In the genomic region with DNA sequence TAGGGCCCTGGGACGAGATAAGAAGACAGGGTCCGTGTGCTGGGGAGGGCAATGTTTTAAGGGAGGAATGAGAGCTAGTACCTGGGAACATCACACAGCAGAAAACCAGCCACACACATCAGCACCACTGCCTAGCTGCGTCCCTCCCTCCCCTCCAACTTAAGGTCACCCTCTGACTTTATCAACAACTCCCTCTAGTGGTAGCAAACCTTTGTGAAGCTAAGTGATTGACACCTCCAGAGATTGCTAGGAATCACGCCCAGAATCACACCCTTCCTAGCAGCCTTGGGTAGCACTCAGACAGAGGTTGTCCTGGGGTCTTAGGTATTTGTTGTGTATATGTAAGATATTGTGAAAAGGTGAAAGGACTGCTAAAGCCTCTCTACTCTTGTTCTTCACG, we compare ENCODE assay signal across 9 mouse cellular contexts. TPM values are rescaled to one million over a fixed set of nuclear protein-coding genes. Genes with fewer than 3 reads are reported as not detected.
A peak's percentile ranks its signal among the peaks of the same experiment; 100 is the strongest.
DNase-seq lines count a peak whose midpoint lies in the region; ATAC-seq and TF ChIP-seq lines count a peak whose summit lies in the region.
"Had no signal": no experiment of that assay in that cellular context is flagged by ENCODE, and none has a peak within 500 bp of the region (broad histone marks: within the 10 kb centered on the region; RNA-seq: fewer than 3 reads in every experiment).

No protein-coding gene starts in this region.

- H3K27me3 ChIP-seq in lung, embryonic 14.5 days (ENCODE audit: insufficient read depth, low read length), result no peaks in the 10 kb centered on the region

- DNase-seq in cerebellum, postnatal 4 days (ENCODE audit: low spot score in 2 of 2), result no peak
- DNase-seq in lung, embryonic 14.5 days, result peak; percentile 63
- DNase-seq in lung, adult 18-20 months, result no peak
- peak; percentile 66 for DNase-seq in embryo, embryonic 10.5 days (ENCODE audit: low spot score)
- peak; percentile 64 for DNase-seq in retina, embryonic 14.5 days (ENCODE audit: low spot score)
- no peak for DNase-seq in spleen, postnatal 10 days (ENCODE audit: low spot score in 2 of 2)
- DNase-seq in cerebellum, adult 9-11 months, result no peak

- no peak overlapping the region for H3K4me2 ChIP-seq in lung, embryonic 14.5 days

- H3K9ac ChIP-seq in lung, embryonic 14.5 days, result no peak overlapping the region

- no peaks in the 10 kb centered on the region for H3K4me1 ChIP-seq in lung, embryonic 14.5 days (ENCODE audit: insufficient read depth)

- ATAC-seq in cerebellum, adult (ENCODE audit: insufficient number of reproducible peaks, low FRiP score, low TSS enrichment), result peak; percentile 36; the same call in 1 of the 2 replicates
- no peak for ATAC-seq in lung, embryonic 14.5 days (ENCODE audit: insufficient read depth)

- peak; percentile 58 for TF ChIP-seq CTCF in lung, embryonic 14.5 days (IDR thresholded peaks at IDR 0.05; ENCODE audit: low read depth)

- H3K9me3 ChIP-seq in lung, embryonic 14.5 days (ENCODE audit: low read depth, low read length), result no peaks in the 10 kb centered on the region

- no peak overlapping the region for H3K4me3 ChIP-seq in lung, embryonic 14.5 days (ENCODE audit: low read depth, low read length)

- no peak overlapping the region for H3K27ac ChIP-seq in lung, embryonic 14.5 days (ENCODE audit: low read depth)

- 69% methylated on average over 5 of the region's 5 CpGs for WGBS in lung, embryonic 14.5 days

- H3K36me3 ChIP-seq in lung, embryonic 14.5 days (ENCODE audit: insufficient read depth), result peaks cover 9% of the 10 kb centered on the region; the same call in 1 of the 2 replicates

RNA-seq across cellular contexts. Expression of a gene that starts 56.4 kb away (rescaled TPM):
- polyA plus RNA-seq in lung, embryonic 14.5 days (2014; fragmentation: Nextera tagmentation; extraction: Ambion mirVana), result 0.07 and 0.39 TPM in 2 replicates
- polyA plus RNA-seq: C2C12 had no signal

Comparison
In these comparisons a context has a peak if more than half of its experiments do, and no peak if none do; other contexts are left out.
1. DNase-seq: peak in lung, embryonic 14.5 days (single experiment), embryo, embryonic 10.5 days (single experiment) and retina, embryonic 14.5 days (single experiment); none in cerebellum, postnatal 4 days (0 of 2), lung, adult 18-20 months (0 of 2), spleen, postnatal 10 days (0 of 2) and cerebellum, adult 9-11 months (single experiment).